Mouse (Mus musculus) ovary, postnatal 14 days (tissue): ENCODE results near the gene Pnpo.

ENCODE experiments used
- DNase-seq: peaks from one replicate; pipeline ENCODE4 v3.0.0; 2022; ENCODE audit warnings: low spot score

Pnpo gene

DNA sequence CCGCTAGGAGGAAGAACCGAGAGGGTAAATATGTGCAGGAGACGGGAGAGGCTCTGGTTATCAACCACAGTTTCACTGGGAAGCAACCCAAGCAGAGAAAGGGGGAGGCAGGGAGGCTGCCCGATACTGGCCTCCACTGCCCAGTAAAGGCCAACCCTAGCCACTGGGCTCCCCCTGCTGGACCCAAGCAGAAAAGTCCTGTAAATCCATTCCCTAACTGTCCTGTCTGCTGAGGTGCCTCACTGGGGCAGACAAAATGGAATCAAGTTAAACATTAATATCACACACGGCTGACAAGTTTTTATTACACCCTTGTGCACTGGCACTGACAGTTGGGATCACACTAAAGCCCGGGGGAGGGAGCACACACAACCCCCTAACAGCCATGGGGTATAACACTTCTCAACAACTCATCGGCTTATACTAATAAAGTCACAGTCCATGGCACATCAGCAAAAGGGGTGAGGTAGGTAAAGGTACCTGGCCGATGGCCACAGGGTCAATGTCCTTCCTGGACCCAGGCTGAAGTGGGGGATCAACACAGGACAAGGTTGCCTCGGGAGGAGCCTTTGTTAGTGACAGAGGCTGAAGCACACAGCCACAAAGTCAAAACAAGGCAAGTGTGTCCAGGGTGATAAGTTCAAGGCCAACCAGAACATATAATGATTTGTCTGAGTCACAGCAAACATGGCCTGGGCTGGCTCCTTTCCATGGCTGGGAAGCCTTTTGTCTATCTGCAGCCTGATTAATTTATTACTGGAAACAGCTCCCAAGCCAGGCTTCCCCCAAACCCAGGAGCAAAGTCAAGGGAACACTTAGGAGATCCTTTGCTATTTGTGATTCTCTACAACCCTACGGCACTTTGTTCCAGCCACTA, 6.0 kb downstream of the Pnpo start:
- DNase-seq: peak; percentile 67

DNA sequence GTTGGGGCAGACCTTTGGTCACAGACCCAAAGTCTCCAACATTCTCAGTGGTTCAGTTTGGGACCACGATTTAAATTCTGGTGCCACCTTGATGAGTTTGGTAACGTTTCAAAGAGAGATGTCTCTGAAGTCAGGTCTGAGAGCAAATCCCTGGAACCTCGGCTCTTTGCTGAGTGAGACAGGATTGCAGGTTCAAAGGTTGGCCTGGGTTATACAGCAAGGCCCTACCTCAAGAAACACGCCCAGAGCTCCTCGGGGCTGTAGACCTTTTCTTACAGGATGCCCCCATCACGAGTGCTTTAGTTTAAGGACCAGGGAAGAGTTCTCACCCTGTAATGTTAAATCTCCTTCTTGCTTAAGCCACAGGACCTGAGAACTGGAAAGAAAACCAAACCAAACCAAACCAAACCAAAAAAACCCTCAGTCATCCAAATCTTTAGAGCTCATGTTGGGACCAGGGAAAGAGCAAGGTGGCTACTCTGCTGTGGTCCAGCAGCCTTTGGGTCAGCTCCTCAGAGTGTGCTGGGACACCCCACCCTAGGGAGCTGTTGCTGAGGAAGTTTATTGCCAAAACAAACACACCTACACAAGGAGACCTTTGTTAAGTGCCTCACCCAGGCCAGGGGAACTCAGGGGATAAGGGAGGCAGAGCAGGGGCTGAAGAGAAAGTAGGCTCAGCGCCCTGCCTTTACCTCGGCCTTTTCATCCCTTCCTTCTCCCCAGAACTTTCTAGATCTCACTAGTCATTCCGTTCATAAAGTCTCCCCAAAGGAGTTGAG, 7.7 kb downstream of the Pnpo start:
- no peak for DNase-seq

DNA sequence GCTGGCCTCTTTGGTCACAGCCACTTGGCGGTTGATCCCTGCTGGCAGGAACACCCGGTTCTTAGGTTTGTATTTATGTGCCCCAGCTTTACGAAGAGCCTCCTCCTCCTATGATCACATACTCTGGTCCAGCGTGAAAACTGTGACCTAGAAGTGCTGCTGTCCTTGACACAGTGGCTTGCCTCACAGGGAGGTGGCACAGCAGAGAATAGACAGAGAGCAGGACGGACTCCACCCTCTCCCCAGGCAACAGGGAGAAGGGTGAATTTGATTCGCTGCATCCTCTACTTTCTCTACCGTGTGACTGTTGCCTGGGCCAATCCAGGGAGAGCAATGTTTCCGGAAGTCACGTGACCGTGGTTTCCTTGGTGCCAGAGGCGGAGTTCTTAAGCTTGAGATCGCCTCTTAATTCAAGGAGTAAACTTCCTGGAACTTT, 8.8 kb downstream of the Pnpo start:
- DNase-seq: no peak

DNA sequence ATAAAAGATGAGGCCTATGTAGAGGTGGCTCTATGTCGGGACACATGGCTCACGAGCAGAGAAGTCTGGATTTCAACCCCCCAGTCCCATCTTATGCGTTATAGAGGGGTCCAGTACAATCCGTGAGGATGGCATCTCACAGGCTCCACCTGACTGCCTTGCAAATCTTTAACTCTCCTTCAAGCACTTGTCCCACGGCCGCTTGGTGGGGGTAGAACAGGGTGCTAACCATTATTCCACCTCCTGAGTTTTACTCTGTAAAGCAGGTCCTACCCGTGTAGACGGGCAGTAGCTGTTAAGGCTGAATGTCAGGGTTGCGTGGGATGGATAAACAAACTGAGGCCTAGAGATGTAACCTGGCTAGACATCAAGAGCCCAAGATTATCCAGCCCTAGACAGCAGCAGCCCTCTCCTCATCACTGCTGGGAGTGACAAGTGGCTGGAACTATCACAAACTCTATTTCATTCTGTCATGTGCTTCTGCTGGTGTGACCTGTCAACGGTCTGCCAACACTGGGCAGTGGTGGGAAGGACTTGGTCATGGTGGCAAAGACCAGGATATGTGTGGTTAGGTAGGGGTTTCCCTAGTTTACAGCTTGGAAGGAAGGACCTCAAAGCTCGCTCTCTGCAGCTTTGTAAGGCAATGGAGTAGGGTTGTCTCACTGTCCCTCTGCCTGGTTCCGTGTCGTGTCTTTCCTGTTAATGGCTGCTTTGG, 10.1 kb downstream of the Pnpo start:
- DNase-seq: no peak

DNA sequence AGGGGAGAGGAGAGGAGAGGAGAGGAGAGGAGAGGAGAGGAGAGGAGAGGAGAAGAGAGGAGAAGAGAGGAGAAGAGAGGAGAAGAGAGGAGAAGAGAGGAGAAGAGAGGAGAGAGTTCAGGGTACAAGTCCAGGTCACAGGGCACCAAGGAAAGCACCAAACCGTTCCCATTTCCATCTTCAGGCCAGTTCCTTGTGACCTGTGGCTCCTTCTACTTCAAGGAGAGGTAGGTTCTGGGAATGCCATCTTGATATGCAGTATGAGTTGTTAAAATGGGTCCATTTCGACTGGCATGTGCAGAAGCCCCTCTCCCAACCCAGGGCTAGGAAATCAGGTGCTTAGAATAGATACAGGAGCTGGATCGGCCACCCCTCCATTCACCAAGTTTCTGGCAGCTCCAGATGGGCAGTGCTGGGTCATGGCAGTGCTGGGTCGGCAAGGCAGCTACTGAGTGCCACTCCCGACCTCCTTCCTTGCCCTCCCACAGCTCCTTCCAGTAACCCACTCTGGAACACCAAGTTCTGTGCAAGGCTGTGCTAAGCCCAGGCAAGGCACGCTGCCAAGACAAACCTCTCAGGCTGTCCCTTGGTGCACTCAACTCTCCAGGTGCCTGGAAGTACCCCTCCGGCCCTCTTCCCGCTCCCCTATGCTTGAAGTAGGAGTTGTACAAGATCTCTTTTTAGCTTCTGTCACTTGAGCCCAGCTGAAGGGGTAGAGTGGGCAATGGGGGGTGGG, 12.3 kb downstream of the Pnpo start:
- no peak for DNase-seq

DNA sequence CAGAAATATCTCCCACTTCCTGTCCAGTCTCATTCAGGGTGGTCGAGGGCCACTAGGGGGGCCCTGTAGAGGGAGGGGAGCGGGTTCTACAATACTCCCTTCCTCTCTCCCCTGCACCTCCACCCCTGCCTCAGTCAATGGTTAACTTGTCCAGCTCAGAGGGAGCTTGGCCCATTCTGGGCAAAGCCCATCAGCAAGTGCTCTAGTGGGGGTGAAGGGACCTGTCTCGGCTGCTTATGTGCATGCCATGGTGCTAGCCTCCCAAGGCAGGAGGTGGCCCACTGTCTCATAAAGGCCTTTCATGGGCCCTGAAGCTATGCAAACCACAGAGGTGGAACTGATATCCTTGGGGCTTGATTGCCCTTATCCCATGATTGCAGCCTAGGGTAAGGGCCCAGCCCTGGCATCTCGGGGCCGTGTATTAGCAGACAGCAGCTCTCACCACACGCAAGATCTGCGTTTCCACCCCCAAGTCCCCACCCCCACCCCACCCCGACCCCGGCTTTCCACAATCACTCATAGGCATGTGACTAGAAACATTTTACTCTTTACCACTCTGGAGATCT, 13.9 kb downstream of the Pnpo start:
- no peak for DNase-seq

DNA sequence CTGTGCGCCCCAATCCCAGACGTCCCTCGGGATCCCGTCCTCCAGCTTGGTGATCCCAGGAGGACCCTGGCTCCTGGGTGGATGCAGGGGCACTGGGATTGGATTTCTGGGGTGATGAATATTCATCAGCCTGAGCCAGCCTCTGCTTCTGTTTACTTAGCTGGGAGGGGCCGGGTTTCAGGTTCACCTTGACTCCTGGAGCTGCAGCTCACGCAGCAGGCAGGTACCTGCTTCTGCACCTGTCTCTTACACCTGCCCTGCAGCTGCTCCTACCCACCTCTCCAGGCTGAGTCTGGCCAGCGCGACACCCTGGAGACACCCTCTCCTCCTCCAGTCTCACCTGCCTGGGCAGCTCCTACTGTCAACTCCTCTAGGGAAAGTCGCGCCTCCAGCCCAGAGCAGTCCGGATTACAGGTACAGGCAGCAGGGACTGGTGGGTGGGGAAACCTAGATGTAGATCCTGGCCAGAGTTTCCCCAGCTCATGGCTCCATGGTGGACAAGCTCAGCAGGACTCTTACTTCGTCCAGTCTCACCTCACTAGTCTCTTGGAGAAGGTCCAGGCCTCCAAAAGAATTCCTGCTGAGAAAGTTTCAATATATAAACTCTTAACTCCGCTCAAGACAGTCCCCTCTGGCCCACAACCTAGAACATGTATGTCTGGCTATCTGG, 14.6 kb downstream of the Pnpo start:
- no peak for DNase-seq

DNA sequence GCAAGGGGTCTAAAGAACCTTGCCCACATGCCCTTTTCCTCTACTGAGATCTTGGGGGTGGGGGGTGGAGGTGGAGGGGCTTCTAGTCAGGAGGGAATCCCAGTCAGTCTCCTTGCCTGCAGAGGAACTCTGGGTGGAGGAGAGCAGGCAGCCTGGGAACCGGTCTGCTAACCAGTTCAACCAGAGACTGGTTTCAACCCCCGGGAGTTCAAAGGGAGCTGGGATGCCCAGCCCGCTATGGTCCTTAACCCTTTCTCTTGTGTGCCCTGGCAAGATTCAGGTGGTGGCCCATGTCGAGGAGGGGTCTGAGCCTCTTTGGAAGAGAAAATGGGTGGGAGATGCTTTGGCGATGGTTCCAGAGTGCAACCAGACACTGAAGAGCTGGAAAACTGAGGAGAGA, 15.1 kb downstream of the Pnpo start:
- no peak for DNase-seq

DNA sequence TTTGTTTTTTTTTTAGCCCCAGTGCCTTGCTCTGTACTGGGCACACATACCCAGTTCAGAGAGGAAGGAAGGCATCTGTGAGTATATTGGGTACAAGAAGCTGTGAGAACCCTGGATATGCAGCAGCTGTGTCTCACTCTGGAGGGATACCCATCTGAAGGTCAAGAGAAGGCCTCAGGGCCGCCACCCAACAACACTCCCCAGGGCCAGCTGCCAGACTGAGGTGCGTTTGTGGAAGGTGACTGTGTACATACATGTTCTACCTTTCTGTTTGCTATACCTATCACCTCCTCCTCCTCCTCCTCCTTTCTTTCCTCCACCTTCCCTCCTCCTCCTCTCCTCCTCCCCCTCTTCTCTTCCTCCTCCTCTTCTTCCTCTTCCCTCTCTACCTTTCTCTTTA, 15.7 kb downstream of the Pnpo start, which contains the start of gene Prr15l:
TSS of gene Prr15l (plus strand) at position 17 of the 400 bp plus-strand sequence.
- DNase-seq: no peak

DNA sequence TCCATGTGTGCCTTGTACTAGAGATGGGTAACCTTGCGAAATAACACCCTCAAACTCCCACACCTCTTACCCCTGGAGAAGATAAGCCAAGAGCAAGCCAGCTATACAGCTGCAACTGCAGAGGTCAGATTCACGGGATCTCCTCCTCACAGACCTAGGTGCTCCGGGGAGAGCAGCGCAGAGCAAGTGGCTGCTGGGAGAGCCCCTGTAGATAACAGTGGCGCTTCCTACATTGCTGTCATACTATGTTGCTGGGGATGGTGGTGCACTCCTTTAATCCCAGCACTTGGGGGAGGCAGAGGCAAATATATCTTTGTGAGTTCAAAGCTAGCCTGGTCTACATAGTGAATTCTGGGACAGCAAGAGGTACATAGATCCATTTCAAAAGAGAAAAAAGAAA, 17.2 kb downstream of the Pnpo start:
- no peak for DNase-seq

DNA sequence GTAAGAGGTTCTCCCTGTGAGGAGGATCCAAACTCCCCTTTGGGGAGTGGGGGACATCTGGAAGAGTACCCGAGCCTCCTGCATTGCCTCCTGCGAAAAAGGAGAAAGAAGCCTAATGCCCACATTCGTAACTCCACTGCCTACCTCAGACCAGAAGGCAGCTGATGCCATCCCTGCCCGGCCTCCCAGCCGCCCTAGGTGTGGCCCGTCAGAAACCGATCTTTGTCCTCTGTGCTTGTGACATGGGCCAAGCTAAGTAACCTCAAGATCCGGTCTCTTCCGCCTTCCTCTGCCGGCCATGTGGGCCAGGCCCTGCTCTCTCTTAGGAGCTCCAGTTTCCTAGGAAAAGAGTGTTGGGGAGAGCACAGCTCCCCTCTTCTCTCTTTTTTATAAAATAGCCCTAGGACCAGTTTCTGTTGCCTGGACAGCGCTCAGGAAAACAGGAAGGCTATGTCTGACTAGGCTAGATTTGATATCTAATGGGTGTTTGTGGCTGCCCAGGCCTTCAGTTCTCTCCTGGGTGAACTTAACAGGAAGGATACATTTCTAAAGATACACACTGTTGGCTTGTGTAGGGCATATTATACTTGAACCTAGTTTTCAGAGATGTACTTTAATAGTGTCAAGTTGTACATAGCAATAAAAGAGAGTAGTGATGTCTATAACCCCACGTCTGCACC, 18.2 kb downstream of the Pnpo start:
- DNase-seq: no peak

DNA sequence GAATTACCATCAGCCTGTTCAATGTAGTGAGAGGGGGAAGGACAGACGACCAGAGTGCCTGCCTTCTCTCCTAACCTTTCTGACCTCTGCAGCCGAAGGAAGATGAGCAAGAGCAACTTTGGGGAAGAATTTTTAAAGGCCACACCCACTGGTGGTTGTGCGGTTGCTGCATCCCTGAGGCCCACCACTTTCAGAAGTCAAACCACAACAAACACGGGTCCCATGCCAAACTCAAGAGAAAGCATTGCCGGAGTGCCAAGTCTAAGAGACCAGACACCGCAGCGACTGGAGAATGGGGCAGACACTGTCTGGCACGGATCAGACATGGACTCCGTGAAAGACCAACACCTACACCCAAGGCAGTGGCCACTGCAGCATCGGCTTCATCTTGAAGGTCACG, 18.9 kb downstream of the Pnpo start:
- no peak for DNase-seq

DNA sequence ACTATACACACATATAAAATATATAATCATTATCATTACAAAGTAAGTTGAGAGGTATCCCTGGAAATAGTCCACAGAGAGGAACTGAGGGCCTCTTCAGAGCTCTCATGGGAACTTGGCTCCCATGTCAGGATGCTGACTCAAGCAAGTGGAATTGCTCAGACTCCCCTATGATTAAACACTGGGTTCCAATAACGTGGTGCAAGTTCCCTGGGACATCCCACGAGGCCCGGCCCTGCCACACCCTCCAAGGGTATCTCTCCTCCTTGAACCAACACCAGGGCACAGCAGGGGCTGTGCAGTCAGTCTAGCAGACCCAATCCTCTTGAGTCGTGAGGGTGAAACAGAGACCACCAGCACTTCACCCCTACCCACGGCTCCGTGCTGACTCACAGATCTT, 24.8 kb downstream of the Pnpo start:
- no peak for DNase-seq

DNA sequence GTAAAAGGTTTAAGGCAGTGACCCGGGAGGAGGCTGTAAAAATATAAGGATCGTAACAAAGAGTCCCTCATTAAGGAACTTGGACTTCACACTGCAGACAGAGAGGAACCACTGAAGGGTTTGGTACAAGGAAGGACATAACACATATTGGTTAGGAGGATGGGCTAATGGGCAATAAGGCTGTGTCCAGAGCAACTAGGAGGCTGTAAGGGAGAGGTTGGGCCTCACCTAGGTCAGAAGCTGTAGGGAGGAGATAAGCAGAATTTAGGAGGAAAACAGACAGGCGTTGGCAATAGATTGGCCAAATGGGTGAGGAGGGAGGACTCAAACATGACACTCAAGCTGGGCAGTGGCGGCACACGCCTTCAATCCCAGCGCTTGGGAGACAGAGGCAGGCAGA, 26.4 kb downstream of the Pnpo start:
- DNase-seq: no peak

DNA sequence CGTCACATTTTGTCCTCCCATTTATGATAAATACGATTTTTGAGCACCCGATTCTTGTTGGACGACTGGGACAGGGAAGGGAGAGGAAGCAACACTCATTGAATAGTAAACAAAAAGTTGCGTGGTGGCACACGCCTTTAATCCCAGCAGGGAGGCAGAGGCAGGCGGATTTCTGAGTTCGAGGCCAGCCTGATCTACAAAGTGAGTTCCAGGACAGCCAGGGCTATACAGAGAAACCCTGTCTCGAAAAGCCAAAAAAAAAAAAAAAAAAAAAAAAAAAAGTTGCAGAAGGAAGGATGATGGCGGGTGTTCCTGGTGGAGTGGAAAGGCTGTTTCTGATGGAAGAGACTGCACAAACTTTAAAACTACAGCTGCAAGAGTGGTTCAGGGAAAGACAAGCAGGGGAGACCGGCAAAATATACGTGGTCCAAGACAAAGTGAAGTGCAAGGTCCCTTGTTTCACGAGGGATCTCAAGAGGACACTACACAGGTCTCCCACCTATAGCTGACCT, 26.8 kb downstream of the Pnpo start:
- no peak for DNase-seq

DNA sequence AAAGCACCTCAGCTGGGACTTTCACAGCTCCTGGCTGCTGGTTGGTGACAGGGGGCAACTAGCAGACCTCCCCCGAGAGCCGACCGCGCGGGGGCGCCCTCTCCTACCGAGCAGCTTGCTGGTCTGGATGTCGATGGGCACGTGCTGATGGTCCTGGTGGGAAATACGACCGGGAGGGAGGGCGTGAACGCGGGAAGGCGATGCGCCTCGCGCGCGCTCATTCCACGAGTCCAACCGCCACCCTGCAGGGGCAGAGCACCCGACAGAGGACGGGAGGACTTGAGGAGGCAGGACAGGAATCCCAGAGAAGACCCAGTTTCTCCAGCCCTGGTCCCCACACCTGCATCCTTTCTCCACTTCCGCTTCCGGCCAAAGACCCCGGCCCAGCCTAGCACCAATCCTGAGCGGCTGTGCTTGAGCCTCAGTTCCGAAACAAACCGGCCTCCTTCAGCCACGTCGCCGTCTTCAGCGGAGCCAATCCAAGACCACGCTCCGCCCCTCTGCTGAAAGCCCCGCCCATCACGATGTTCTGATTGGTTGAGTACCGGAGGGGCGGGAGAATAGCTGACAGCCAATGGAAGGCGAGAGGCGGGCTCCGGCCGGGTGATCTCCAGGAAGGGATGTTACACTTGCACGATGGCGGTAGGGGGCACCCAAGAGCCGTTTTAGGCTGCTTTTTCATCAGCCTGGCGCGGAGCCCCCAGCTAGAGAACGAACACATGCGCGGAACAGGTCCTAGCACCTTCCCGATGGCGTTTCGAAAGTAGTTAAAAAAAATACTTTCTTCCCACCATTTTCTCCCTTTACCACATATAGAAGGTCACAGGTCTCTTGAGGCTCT, 27.5 kb downstream of the Pnpo start, which contains the start of gene Cdk5rap3:
TSS of gene Cdk5rap3 (minus strand) at position 453 of the 841 bp plus-strand sequence.
- peak; percentile 99 for DNase-seq

DNA sequence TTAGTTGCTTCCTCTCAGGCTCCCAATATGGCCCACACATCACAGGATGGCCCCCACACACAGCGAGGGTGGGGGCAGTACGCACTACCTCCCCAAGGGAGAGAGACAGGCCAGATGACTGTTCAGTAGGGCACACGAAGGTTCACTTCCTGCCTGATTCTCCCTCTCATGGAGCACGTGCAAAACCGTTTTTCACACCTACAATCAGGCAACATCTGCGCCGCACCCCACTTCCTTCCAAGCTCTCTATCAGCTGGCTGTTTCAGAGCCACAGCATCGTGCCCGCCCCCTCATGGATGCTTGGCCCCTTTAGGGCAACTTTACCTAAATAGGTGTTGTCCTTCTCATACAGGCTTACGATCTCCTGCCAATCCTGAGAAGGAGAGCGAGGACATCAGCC, 31.1 kb downstream of the Pnpo start:
- DNase-seq: no peak

DNA sequence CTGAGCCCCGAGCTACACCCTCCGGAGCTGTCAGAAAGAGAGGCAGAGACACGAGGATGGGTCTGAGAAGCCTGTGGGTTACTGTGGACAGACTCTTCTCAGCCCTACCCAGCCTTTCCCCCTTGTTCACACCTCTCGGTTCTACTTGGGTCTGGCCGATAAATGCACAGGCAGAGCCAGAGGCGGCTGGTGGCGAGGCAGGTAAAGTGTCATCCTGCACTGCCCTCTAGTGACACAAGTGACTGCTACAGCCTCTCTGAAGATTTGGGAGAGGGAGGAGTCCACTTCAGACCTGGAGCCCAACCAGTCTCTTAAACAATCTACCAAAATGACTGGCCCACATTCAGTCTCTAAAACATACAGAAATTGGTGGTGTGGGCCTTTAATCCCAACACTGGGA, 33.8 kb downstream of the Pnpo start:
- peak; percentile 77 for DNase-seq

DNA sequence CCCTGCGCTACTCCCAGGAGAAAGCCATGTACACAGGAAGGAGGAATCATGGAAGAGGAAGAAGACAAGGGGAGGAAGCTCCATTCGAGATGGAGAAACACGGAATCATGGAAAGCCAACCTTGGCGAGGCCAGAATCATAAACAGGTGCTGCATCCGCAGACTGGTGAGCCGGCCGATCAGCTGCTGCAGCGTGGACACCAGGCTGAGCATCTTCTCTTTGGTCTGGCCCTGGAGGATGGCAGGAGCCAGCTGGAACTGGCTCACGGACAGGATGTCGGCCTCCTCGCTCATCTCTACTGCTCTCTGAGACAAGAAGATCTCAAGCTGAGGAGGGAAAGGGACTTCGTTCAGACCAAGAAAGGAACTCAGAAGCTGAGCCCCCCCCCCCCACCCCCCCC, 35.2 kb downstream of the Pnpo start:
- no peak for DNase-seq
